Mouse (Mus musculus): ENCODE measurements around the gene Ruvbl1. TPM values are rescaled to one million over a fixed set of nuclear protein-coding genes. Genes with fewer than 3 reads are reported as not detected.

Gene Ruvbl1
- polyA plus RNA-seq, 1 experiment from 2014 or later, result 151 TPM

GRCm38 (mm10) chr6:88454545-88454944, 10.7 kb upstream of the Ruvbl1 start:
- H3K27me3 ChIP-seq, result peaks cover 4% of the 10 kb centered on the region
- 65% methylated on average over 2 of the region's 2 CpGs for WGBS
- no peaks in the 10 kb centered on the region for H3K9me3 ChIP-seq
- no peaks in the 10 kb centered on the region for H3K36me3 ChIP-seq
- no peaks in the 10 kb centered on the region for H3K4me1 ChIP-seq
- H3K9ac ChIP-seq, result no peak overlapping the region
- H3K4me2 ChIP-seq (replicated peaks), result no peak overlapping the region
- no peak overlapping the region for H3K4me3 ChIP-seq
- H3K27ac ChIP-seq, result no peak overlapping the region
- no peak for ATAC-seq (ENCODE audit: low FRiP score, low read depth)

GRCm38 (mm10) chr6:88469878-88470277, 4.7 kb downstream of the Ruvbl1 start:
- H3K27me3 ChIP-seq, result no peaks in the 10 kb centered on the region
- peaks cover 12% of the 10 kb centered on the region for H3K4me1 ChIP-seq
- H3K9ac ChIP-seq, result no peak overlapping the region
- no peak overlapping the region for H3K27ac ChIP-seq
- ATAC-seq (ENCODE audit: low FRiP score, low read depth), result no peak
- H3K4me2 ChIP-seq (replicated peaks), result no peak overlapping the region
- no peak overlapping the region for H3K4me3 ChIP-seq
- H3K36me3 ChIP-seq, result peaks cover 74% of the 10 kb centered on the region
- no peaks in the 10 kb centered on the region for H3K9me3 ChIP-seq
- WGBS, result 75% methylated on average over 6 of the region's 6 CpGs

GRCm38 (mm10) chr6:88480421-88480820, 15.2 kb downstream of the Ruvbl1 start:
- Histone ChIP-seq H3K36me3 (peaks cover 97% of the 10 kb centered on the region), H3K27ac (no peak overlapping the region), H3K4me3 (no peak overlapping the region), H3K9me3 (no peaks in the 10 kb centered on the region), H3K9ac (no peak overlapping the region), H3K4me1 (no peaks in the 10 kb centered on the region), H3K27me3 (no peaks in the 10 kb centered on the region), H3K4me2 (replicated peaks) (no peak overlapping the region)
- no peak for ATAC-seq (ENCODE audit: low FRiP score, low read depth)
- WGBS, result 45% methylated on average over 6 of the region's 6 CpGs

GRCm38 (mm10) chr6:88483111-88483510, 17.9 kb downstream of the Ruvbl1 start:
- H3K27ac ChIP-seq, result no peak overlapping the region

GRCm38 (mm10) chr6:88483913-88484312, 18.7 kb downstream of the Ruvbl1 start:
- Histone ChIP-seq H3K9me3 (no peaks in the 10 kb centered on the region), H3K4me2 (replicated peaks) (no peak overlapping the region), H3K27ac (no peak overlapping the region), H3K4me3 (no peak overlapping the region), H3K36me3 (peaks cover 97% of the 10 kb centered on the region), H3K4me1 (no peaks in the 10 kb centered on the region), H3K27me3 (no peaks in the 10 kb centered on the region), H3K9ac (no peak overlapping the region)
- ATAC-seq (ENCODE audit: low FRiP score, low read depth), result no peak

More at GRCm38 (mm10) chr6:88483111-88483510, 17.9 kb downstream of the Ruvbl1 start:
- Histone ChIP-seq H3K4me2 (replicated peaks) (no peak overlapping the region), H3K4me1 (no peaks in the 10 kb centered on the region), H3K36me3 (peaks cover 97% of the 10 kb centered on the region), H3K9me3 (no peaks in the 10 kb centered on the region), H3K9ac (no peak overlapping the region), H3K27me3 (no peaks in the 10 kb centered on the region), H3K4me3 (no peak overlapping the region)
- 74% methylated on average over 7 of the region's 7 CpGs for WGBS
- no peak for ATAC-seq (ENCODE audit: low FRiP score, low read depth)

GRCm38 (mm10) chr6:88485378-88485777, 20.2 kb downstream of the Ruvbl1 start:
- H3K4me2 ChIP-seq (replicated peaks), result no peak overlapping the region
- peaks cover 87% of the 10 kb centered on the region for H3K36me3 ChIP-seq
- no peak overlapping the region for H3K9ac ChIP-seq
- H3K4me1 ChIP-seq, result no peaks in the 10 kb centered on the region
- H3K27me3 ChIP-seq, result no peaks in the 10 kb centered on the region
- ATAC-seq (ENCODE audit: low FRiP score, low read depth), result no peak
- H3K4me3 ChIP-seq, result no peak overlapping the region
- no peak overlapping the region for H3K27ac ChIP-seq
- WGBS, result 89% methylated on average over 6 of the region's 6 CpGs
- no peaks in the 10 kb centered on the region for H3K9me3 ChIP-seq

GRCm38 (mm10) chr6:88486893-88487292, 21.7 kb downstream of the Ruvbl1 start:
- Histone ChIP-seq H3K36me3 (peaks cover 88% of the 10 kb centered on the region), H3K27ac (no peak overlapping the region), H3K9ac (no peak overlapping the region), H3K4me1 (no peaks in the 10 kb centered on the region), H3K9me3 (no peaks in the 10 kb centered on the region), H3K4me2 (replicated peaks) (no peak overlapping the region), H3K4me3 (no peak overlapping the region), H3K27me3 (no peaks in the 10 kb centered on the region)
- 85% methylated on average over 8 of the region's 8 CpGs for WGBS
- no peak for ATAC-seq (ENCODE audit: low FRiP score, low read depth)

- no peaks in the 10 kb centered on the region for H3K27me3 ChIP-seq
- no peaks in the 10 kb centered on the region for H3K9me3 ChIP-seq
- no peak overlapping the region for H3K27ac ChIP-seq
- no peak overlapping the region for H3K4me3 ChIP-seq
- H3K36me3 ChIP-seq, result peaks cover 88% of the 10 kb centered on the region
- 91% methylated on average over 7 of the region's 7 CpGs for WGBS
- no peak overlapping the region for H3K9ac ChIP-seq
- no peaks in the 10 kb centered on the region for H3K4me1 ChIP-seq
- no peak for ATAC-seq (ENCODE audit: low FRiP score, low read depth)
- no peak overlapping the region for H3K4me2 ChIP-seq (replicated peaks)
These were observed 23.8 kb downstream of the Ruvbl1 start for GRCm38 (mm10) chr6:88489026-88489425.

GRCm38 (mm10) chr6:88489834-88490233, 24.6 kb downstream of the Ruvbl1 start:
- H3K9ac ChIP-seq, result no peak overlapping the region
- WGBS, result 89% methylated on average over 6 of the region's 6 CpGs
- no peaks in the 10 kb centered on the region for H3K9me3 ChIP-seq
- H3K4me3 ChIP-seq, result no peak overlapping the region
- H3K36me3 ChIP-seq, result peaks cover 82% of the 10 kb centered on the region
- H3K4me2 ChIP-seq (replicated peaks), result no peak overlapping the region
- ATAC-seq (ENCODE audit: low FRiP score, low read depth), result no peak
- no peaks in the 10 kb centered on the region for H3K27me3 ChIP-seq
- no peaks in the 10 kb centered on the region for H3K4me1 ChIP-seq
- no peak overlapping the region for H3K27ac ChIP-seq

- H3K4me1 ChIP-seq, result no peaks in the 10 kb centered on the region
- H3K36me3 ChIP-seq, result peaks cover 74% of the 10 kb centered on the region
- H3K4me2 ChIP-seq (replicated peaks), result no peak overlapping the region
- no peak for ATAC-seq (ENCODE audit: low FRiP score, low read depth)
- no peaks in the 10 kb centered on the region for H3K9me3 ChIP-seq
- no peaks in the 10 kb centered on the region for H3K27me3 ChIP-seq
- no peak overlapping the region for H3K27ac ChIP-seq
- 94% methylated on average over 12 of the region's 12 CpGs for WGBS
- no peak overlapping the region for H3K4me3 ChIP-seq
- H3K9ac ChIP-seq, result no peak overlapping the region
These were observed 25.6 kb downstream of the Ruvbl1 start for GRCm38 (mm10) chr6:88490629-88491354.

GRCm38 (mm10) chr6:88493712-88494111, 28.5 kb downstream of the Ruvbl1 start:
- Histone ChIP-seq H3K4me1 (no peaks in the 10 kb centered on the region), H3K9ac (no peak overlapping the region), H3K27me3 (no peaks in the 10 kb centered on the region), H3K9me3 (no peaks in the 10 kb centered on the region), H3K27ac (no peak overlapping the region), H3K36me3 (peaks cover 67% of the 10 kb centered on the region), H3K4me2 (replicated peaks) (no peak overlapping the region), H3K4me3 (no peak overlapping the region)
- 66% methylated on average over 6 of the region's 6 CpGs for WGBS
- no peak for ATAC-seq (ENCODE audit: low FRiP score, low read depth)

- ATAC-seq (ENCODE audit: low FRiP score, low read depth), result peak; percentile 75
- peak overlapping the region; percentile 96 for H3K4me2 ChIP-seq (replicated peaks)
- H3K27ac ChIP-seq, result no peak overlapping the region
- H3K9ac ChIP-seq, result peak overlapping the region; percentile 77
- WGBS, result 3% methylated on average over 76 of the region's 76 CpGs
- peaks cover 3% of the 10 kb centered on the region; the same call in 1 of the 2 replicates for H3K27me3 ChIP-seq
- H3K36me3 ChIP-seq, result peaks cover 49% of the 10 kb centered on the region
- H3K9me3 ChIP-seq, result no peaks in the 10 kb centered on the region
- H3K4me3 ChIP-seq, result peak overlapping the region; percentile 57
- peaks cover 7% of the 10 kb centered on the region for H3K4me1 ChIP-seq
These were observed 34.5 kb downstream of the Ruvbl1 start for GRCm38 (mm10) chr6:88499481-88500404.

Data from limb, embryonic 13.5 days (tissue).